Mouse (Mus musculus): Measurements from ENCODE around the gene Arhgef26.

- TF ChIP-seq ZNF384 (IDR thresholded peaks at IDR 0.05; ENCODE audit: low read depth, low read length) (no peak), POLR2A (IDR thresholded peaks at IDR 0.05; ENCODE audit: control insufficient read depth in 1 of 2, insufficient read depth in 1 of 2, low read depth in 1 of 2, low read length in 2 of 2, poor library complexity in 1 of 2) (no peak), HCFC1 (IDR thresholded peaks at IDR 0.05; ENCODE audit: low read depth, low read length) (no peak), NELFE (IDR thresholded peaks at IDR 0.05; ENCODE audit: low read depth, low read length) (no peak), TCF12 (IDR thresholded peaks at IDR 0.05; ENCODE audit: low read depth, low read length) (no peak), USF1 (IDR thresholded peaks at IDR 0.05; ENCODE audit: low read depth, low read length) (no peak)
Observed at GRCm38 (mm10) chr3:62452961-62453360, 114.8 kb downstream of the Arhgef26 start.
